Mouse (Mus musculus) heart, embryonic 15.5 days (tissue): Measurements from ENCODE around the gene Tmem185b. TPM values are rescaled to one million over a fixed set of nuclear protein-coding genes. Genes with fewer than 3 reads are reported as not detected.

Source experiments
- ATAC-seq: fragments of 200-750 bp; cut with Nextera tagmentation; replicated peaks from 2 replicates; pipeline ENCODE4 v1.8.0; 2017; ENCODE audit warnings: low read depth, moderate TSS enrichment; ENCODE audit not compliant: insufficient number of reproducible peaks, insufficient read depth, low FRiP score
- H3K27ac ChIP-seq: fragments of 300-500 bp; sonication (generic); 2 replicates; pipeline ENCODE4 v1.5.1; 2015; ENCODE audit warnings: mild to moderate bottlenecking, inconsistent platforms
- H3K27me3 ChIP-seq: fragments of 300-500 bp; sonication (generic); 2 replicates; pipeline ENCODE4 v1.6.1; 2015; ENCODE audit warnings: inconsistent platforms
- H3K36me3 ChIP-seq: fragments of 300-500 bp; sonication (generic); 2 replicates; pipeline ENCODE4 v1.6.1; 2015; ENCODE audit warnings: mild to moderate bottlenecking, inconsistent platforms
- H3K4me1 ChIP-seq: fragments of 300-500 bp; sonication (generic); replicated peaks from 2 replicates; pipeline ENCODE4 v1.6.1; 2015; ENCODE audit warnings: inconsistent platforms
- H3K4me2 ChIP-seq: fragments of 300-500 bp; sonication (generic); 2 replicates; pipeline ENCODE4 v1.6.1; 2015; ENCODE audit warnings: inconsistent platforms, mild to moderate bottlenecking, moderate library complexity
- H3K4me3 ChIP-seq: fragments of 300-500 bp; sonication (generic); 2 replicates; pipeline ENCODE4 v1.5.1; 2015; ENCODE audit warnings: mild to moderate bottlenecking, inconsistent platforms
- H3K9ac ChIP-seq: fragments of 300-500 bp; sonication (generic); 2 replicates; pipeline ENCODE4 v1.6.1; 2015; ENCODE audit warnings: mild to moderate bottlenecking, inconsistent platforms
- H3K9me3 ChIP-seq: fragments of 300-500 bp; sonication (generic); replicated peaks from 2 replicates; pipeline ENCODE4 v1.6.1; 2016; ENCODE audit warnings: inconsistent platforms
- WGBS: fragments of 180-500 bp; shearing (Covaris S2); methylation state at CpG from one replicate; pipeline ENCODE4 v1.1.7; 2015; ENCODE audit warnings: mixed read lengths; 5-methylcytosine and 5-hydroxymethylcytosine counted together
- polyA plus RNA-seq: library from polyadenylated mRNA; unstranded; fragments of >200 nt; fragmentation: Nextera tagmentation; extraction: Ambion mirVana; gene quantifications from 2 replicates; pipeline ENCODE4 v1.2.1, GENCODE M21; 2015

Tmem185b gene
- polyA plus RNA-seq, 1 experiment from 2014 or later, result 21.0 TPM

GRCm38 (mm10) chr1:119557641-119558395 is 31.9 kb downstream of the Tmem185b start:
- no peak for ATAC-seq
- Histone ChIP-seq H3K9me3 (no peaks in the 10 kb centered on the region), H3K27ac (no peak overlapping the region), H3K4me2 (no peak overlapping the region), H3K4me3 (no peak overlapping the region), H3K27me3 (no peaks in the 10 kb centered on the region), H3K4me1 (no peaks in the 10 kb centered on the region), H3K36me3 (no peaks in the 10 kb centered on the region; the same call in 1 of the 2 replicates), H3K9ac (no peak overlapping the region)
- WGBS, result 86% methylated on average over 4 of the region's 4 CpGs

DNA sequence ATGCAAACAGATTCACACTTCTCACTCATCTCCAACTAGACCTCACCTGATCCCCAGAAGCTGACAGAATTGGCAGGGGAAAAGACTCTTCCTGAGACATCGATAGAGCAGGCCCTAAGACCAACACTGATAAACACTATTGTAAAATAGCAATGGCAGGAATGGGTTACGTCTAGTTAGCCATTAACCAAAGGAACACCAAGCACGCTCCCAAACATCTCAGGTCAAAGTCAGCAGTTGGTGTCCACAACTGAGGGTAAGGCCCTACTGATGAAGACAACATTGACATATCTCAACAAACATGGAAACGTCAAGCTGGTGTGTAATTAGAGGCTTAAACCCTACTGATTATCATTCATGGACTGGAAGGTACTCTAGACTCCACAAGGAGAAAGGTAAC is 39.6 kb downstream of the Tmem185b start:
- WGBS, result 90% methylated on average over 4 of the region's 4 CpGs
- ATAC-seq, result no peak
- no peaks in the 10 kb centered on the region for H3K9me3 ChIP-seq
- H3K27ac ChIP-seq, result no peak overlapping the region
- H3K4me1 ChIP-seq, result no peaks in the 10 kb centered on the region
- H3K36me3 ChIP-seq, result 0 out of 2 replicates have a peak, but pooled peaks cover 3% of the 10 kb centered on the region
- no peak overlapping the region for H3K4me3 ChIP-seq
- no peak overlapping the region for H3K9ac ChIP-seq
- no peak overlapping the region for H3K4me2 ChIP-seq
- H3K27me3 ChIP-seq, result no peaks in the 10 kb centered on the region

- Histone ChIP-seq H3K4me2 (no peak overlapping the region), H3K9me3 (no peaks in the 10 kb centered on the region), H3K4me1 (no peaks in the 10 kb centered on the region), H3K9ac (no peak overlapping the region), H3K27me3 (no peaks in the 10 kb centered on the region), H3K36me3 (peaks cover 3% of the 10 kb centered on the region; the same call in 1 of the 2 replicates), H3K27ac (no peak overlapping the region), H3K4me3 (no peak overlapping the region)
- WGBS, result 45% methylated on average over 1 of the region's 1 CpGs
- no peak for ATAC-seq
These were observed 44.2 kb downstream of the Tmem185b start for GRCm38 (mm10) chr1:119570134-119570533.

Other genes with a start within 250 kb of the Tmem185b start
- 0.48 and 0.62 TPM in 2 replicates for gene Inhbb, start 103.9 kb upstream of the Tmem185b start, polyA plus RNA-seq
- gene Ralb, start 21.4 kb upstream of the Tmem185b start, polyA plus RNA-seq, result 134 and 137 TPM in 2 replicates
- gene Epb41l5, start 122.8 kb downstream of the Tmem185b start, polyA plus RNA-seq, result 9.5 and 14.4 TPM in 2 replicates